Mouse (Mus musculus): ENCODE data around the gene Nos2. TPM values are rescaled to one million over a fixed set of nuclear protein-coding genes. Genes with fewer than 3 reads are reported as not detected.
A peak's percentile ranks its signal among the peaks of the same experiment; 100 is the strongest.

Nos2 gene
- total and polyA plus RNA-seq, 3 experiments, result not detected

DNA sequence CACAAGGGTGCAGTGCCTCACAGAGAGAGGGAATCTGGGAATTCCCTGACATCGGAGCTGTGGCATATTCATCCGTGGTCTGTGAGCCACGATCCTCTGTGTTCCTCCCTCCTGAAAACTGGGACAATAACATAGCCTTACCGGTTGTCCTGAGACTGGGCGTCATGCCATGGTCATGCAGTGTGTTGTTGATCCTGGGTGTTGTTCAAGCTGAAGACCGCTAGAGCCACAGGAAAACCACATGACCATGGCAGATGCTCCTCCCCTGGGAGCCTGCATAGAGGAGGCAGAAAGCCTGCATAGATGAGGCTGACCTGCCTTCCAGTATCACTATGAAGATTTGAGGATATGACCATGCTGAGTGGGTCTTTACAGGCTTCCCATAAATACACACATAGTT is 5.1 kb upstream of the Nos2 start:
- TF ChIP-seq UBTF (IDR thresholded peaks at IDR 0.05; ENCODE audit: borderline replicate concordance, insufficient read depth, low read depth, low read length) (no peak), EP300 (IDR thresholded peaks at IDR 0.05; ENCODE audit: low read depth in 1 of 2, low read length in 2 of 2) (no peak), MAX (IDR thresholded peaks at IDR 0.05; ENCODE audit: low read length) (no peak), ELF1 (IDR thresholded peaks at IDR 0.05; ENCODE audit: low read depth, low read length) (no peak), MAZ (IDR thresholded peaks at IDR 0.05; ENCODE audit: low read depth, low read length) (no peak), CHD2 (IDR thresholded peaks at IDR 0.05; ENCODE audit: low read length) (no peak), BHLHE40 (IDR thresholded peaks at IDR 0.05; ENCODE audit: borderline replicate concordance, low read depth, low read length) (no peak), SIN3A (IDR thresholded peaks at IDR 0.05; ENCODE audit: low read length) (no peak), SMC3 (IDR thresholded peaks at IDR 0.05; ENCODE audit: low read depth, low read length) (no peak), MEF2A (IDR thresholded peaks at IDR 0.05; ENCODE audit: extremely low read depth, insufficient replicate concordance, low read depth, low read length, poor library complexity, severe bottlenecking) (no peak), KAT2A (conservative IDR thresholded peaks at IDR 0.05; ENCODE audit: low read depth, low read length) (no peak), JUND (IDR thresholded peaks at IDR 0.05; ENCODE audit: low read depth, low read length) (no peak), TAL1 (IDR thresholded peaks at IDR 0.05; ENCODE audit: low read length) (no peak), GABPA (IDR thresholded peaks at IDR 0.05; ENCODE audit: low read depth, low read length) (no peak), ZC3H11A (IDR thresholded peaks at IDR 0.05; ENCODE audit: low read depth, low read length) (no peak)
- Histone ChIP-seq H3K4me1 (ENCODE audit: control insufficient read depth in 1 of 2, insufficient read depth in 2 of 2, low read length in 2 of 2) (no peaks in the 10 kb centered on the region), H3K4me3 (ENCODE audit: control insufficient read depth in 1 of 2, insufficient read depth in 1 of 2, low read depth in 2 of 2, low read length in 2 of 2) (no peak overlapping the region), H3K36me3 (ENCODE audit: control insufficient read depth in 1 of 2, insufficient read depth in 2 of 2, low read length in 2 of 2) (no peaks in the 10 kb centered on the region), H3K27ac (ENCODE audit: control insufficient read depth, low read depth, low read length) (no peak overlapping the region), H3K27me3 (ENCODE audit: control insufficient read depth in 1 of 2, insufficient read depth in 2 of 2, low read length in 2 of 2) (peaks cover 18 to 28% of the 10 kb centered on the region in 2 experiments), H3K9me3 (replicated peaks; ENCODE audit: insufficient read depth, low read length) (no peaks in the 10 kb centered on the region), H3K79me2 (ENCODE audit: control insufficient read depth, insufficient read depth, low read length, poor library complexity) (no peaks in the 10 kb centered on the region), H3K9ac (ENCODE audit: control insufficient read depth, low read depth, low read length, poor library complexity, severe bottlenecking) (no peak overlapping the region)
- DNase-seq (ENCODE audit: low read depth, low spot score), result no peak

DNA sequence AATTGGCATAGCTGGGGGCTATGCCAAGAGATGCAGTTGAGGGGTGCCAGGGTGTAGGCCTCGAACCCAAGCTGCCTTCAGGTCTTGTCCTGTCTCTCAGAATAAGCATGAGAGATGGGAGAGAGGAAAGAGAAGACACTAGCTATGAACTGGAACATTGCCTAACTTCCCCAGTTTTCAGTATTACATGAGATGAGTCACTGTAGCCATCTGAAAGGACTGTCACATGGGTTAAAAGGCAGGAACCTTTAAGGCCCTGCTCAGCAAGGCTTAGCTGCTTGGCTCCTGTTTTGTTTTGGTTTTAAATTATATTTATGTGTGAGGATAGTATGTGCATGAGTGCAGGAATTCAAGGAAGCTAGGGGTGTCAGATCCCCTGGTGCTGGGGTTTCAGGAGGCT is 4.2 kb upstream of the Nos2 start:
- no peak overlapping the region for H3K27ac ChIP-seq (ENCODE audit: control insufficient read depth, low read depth, low read length)
- no peak overlapping the region for H3K4me3 ChIP-seq (ENCODE audit: control insufficient read depth in 1 of 2, insufficient read depth in 1 of 2, low read depth in 2 of 2, low read length in 2 of 2)
- peaks cover 15 to 23% of the 10 kb centered on the region in 2 experiments for H3K27me3 ChIP-seq (ENCODE audit: control insufficient read depth in 1 of 2, insufficient read depth in 2 of 2, low read length in 2 of 2)
- no peak for TF ChIP-seq NRF1 (IDR thresholded peaks at IDR 0.05; ENCODE audit: insufficient read depth, low read depth, low read length, poor library complexity, severe bottlenecking)
- TF ChIP-seq CHD2 (IDR thresholded peaks at IDR 0.05; ENCODE audit: low read length), result no peak
- no peak for TF ChIP-seq TAL1 (IDR thresholded peaks at IDR 0.05; ENCODE audit: low read length)
- no peak for TF ChIP-seq UBTF (IDR thresholded peaks at IDR 0.05; ENCODE audit: borderline replicate concordance, insufficient read depth, low read depth, low read length)
- no peak for TF ChIP-seq USF1 (IDR thresholded peaks at IDR 0.05; ENCODE audit: low read depth, low read length)
- TF ChIP-seq POLR2AphosphoS2 (IDR thresholded peaks at IDR 0.05; ENCODE audit: low read length), result no peak
- TF ChIP-seq MAFK (IDR thresholded peaks at IDR 0.05; ENCODE audit: borderline replicate concordance, low read depth, low read length), result no peak
- no peak for TF ChIP-seq GATA1 (IDR thresholded peaks at IDR 0.05; ENCODE audit: low read depth, low read length)
- TF ChIP-seq MYC (IDR thresholded peaks at IDR 0.05; ENCODE audit: low read depth, low read length), result no peak
- no peak for TF ChIP-seq MAX (IDR thresholded peaks at IDR 0.05; ENCODE audit: low read length)
- TF ChIP-seq SIN3A (IDR thresholded peaks at IDR 0.05; ENCODE audit: low read length), result no peak
- no peak for TF ChIP-seq HCFC1 (IDR thresholded peaks at IDR 0.05; ENCODE audit: low read depth, low read length)
- TF ChIP-seq POLR2A (IDR thresholded peaks at IDR 0.05; ENCODE audit: control insufficient read depth in 1 of 2, insufficient read depth in 1 of 2, low read depth in 1 of 2, low read length in 2 of 2, poor library complexity in 1 of 2), result no peak
- no peak for TF ChIP-seq ZKSCAN1 (IDR thresholded peaks at IDR 0.05; ENCODE audit: low read depth, low read length)
- TF ChIP-seq ETS1 (IDR thresholded peaks at IDR 0.05; ENCODE audit: low read depth, low read length), result no peak
- no peak for TF ChIP-seq NELFE (IDR thresholded peaks at IDR 0.05; ENCODE audit: low read depth, low read length)
- no peak for TF ChIP-seq JUND (IDR thresholded peaks at IDR 0.05; ENCODE audit: low read depth, low read length)
- TF ChIP-seq CHD1 (IDR thresholded peaks at IDR 0.05; ENCODE audit: low read depth, low read length), result no peak
- no peak for TF ChIP-seq MYB (IDR thresholded peaks at IDR 0.05; ENCODE audit: low read depth, low read length)
- TF ChIP-seq CTCF (IDR thresholded peaks at IDR 0.05 in 2 of 3, conservative IDR thresholded peaks at IDR 0.05 in 1 of 3; ENCODE audit: control insufficient read depth in 1 of 3, insufficient read depth in 1 of 3, low read depth in 2 of 3, low read length in 3 of 3, poor library complexity in 1 of 3, severe bottlenecking in 1 of 3), result no peak
- no peaks in the 10 kb centered on the region for H3K79me2 ChIP-seq (ENCODE audit: control insufficient read depth, insufficient read depth, low read length, poor library complexity)
- peak; percentile 32 for DNase-seq (ENCODE audit: low read depth, low spot score)
- H3K9ac ChIP-seq (ENCODE audit: control insufficient read depth, low read depth, low read length, poor library complexity, severe bottlenecking), result no peak overlapping the region
- H3K4me1 ChIP-seq (ENCODE audit: control insufficient read depth in 1 of 2, insufficient read depth in 2 of 2, low read length in 2 of 2), result no peaks in the 10 kb centered on the region
- H3K36me3 ChIP-seq (ENCODE audit: control insufficient read depth in 1 of 2, insufficient read depth in 2 of 2, low read length in 2 of 2), result no peaks in the 10 kb centered on the region
- H3K9me3 ChIP-seq (replicated peaks; ENCODE audit: insufficient read depth, low read length), result no peaks in the 10 kb centered on the region
